Mouse (Mus musculus) c-Kit-positive CD71-positive TER-119-negative erythroid progenitor cells, embryonic 14.5 days (primary cell): ENCODE results near the gene Ccdc146.
"Not testable (repeated sequence)": the region's sequence is repeated elsewhere in the genome, so short reads cannot be mapped to it uniquely, and the experiment has no call there.

Experiments
- DNase-seq: peaks from one replicate; pipeline ENCODE4 v3.0.0-alpha.2; 2013; ENCODE audit warnings: low read depth

The Ccdc146 gene

GRCm38 (mm10) chr5:21329672-21330665 is 94.5 kb downstream of the Ccdc146 start:
- no peak for DNase-seq

- DNase-seq = no peak
These were observed 95.9 kb downstream of the Ccdc146 start for GRCm38 (mm10) chr5:21328560-21328959.

- DNase-seq = peak; percentile 45
These were observed 98.0 kb downstream of the Ccdc146 start for GRCm38 (mm10) chr5:21326494-21326893.

GRCm38 (mm10) chr5:21320138-21320537 is 104.3 kb downstream of the Ccdc146 start:
- no peak for DNase-seq

GRCm38 (mm10) chr5:21314696-21315095 is 109.8 kb downstream of the Ccdc146 start:
- no peak for DNase-seq

GRCm38 (mm10) chr5:21307165-21307564 is 117.3 kb downstream of the Ccdc146 start:
- DNase-seq = no peak

GRCm38 (mm10) chr5:21301011-21301410 is 123.5 kb downstream of the Ccdc146 start:
- DNase-seq = no peak

GRCm38 (mm10) chr5:21300058-21300457 is 124.4 kb downstream of the Ccdc146 start:
- DNase-seq = no peak

- DNase-seq = no peak
These were observed 125.3 kb downstream of the Ccdc146 start for GRCm38 (mm10) chr5:21299076-21299755.

GRCm38 (mm10) chr5:21295683-21296082 is 128.8 kb downstream of the Ccdc146 start:
- DNase-seq = no peak

- no peak for DNase-seq
These were observed 133.9 kb downstream of the Ccdc146 start for GRCm38 (mm10) chr5:21290594-21290993.

- no peak for DNase-seq
These were observed 135.6 kb downstream of the Ccdc146 start for GRCm38 (mm10) chr5:21288658-21289435.

GRCm38 (mm10) chr5:21283356-21284062 is 141.0 kb downstream of the Ccdc146 start:
- no peak for DNase-seq

GRCm38 (mm10) chr5:21277685-21278084 is 146.8 kb downstream of the Ccdc146 start:
- DNase-seq = not testable (repeated sequence)

GRCm38 (mm10) chr5:21271386-21272354 is 152.8 kb downstream of the Ccdc146 start:
- no peak for DNase-seq

GRCm38 (mm10) chr5:21270756-21271155 is 153.7 kb downstream of the Ccdc146 start:
- DNase-seq = no peak

- DNase-seq = no peak
These were observed 155.0 kb downstream of the Ccdc146 start for GRCm38 (mm10) chr5:21269446-21269845.

GRCm38 (mm10) chr5:21267090-21267489 is 157.4 kb downstream of the Ccdc146 start:
- no peak for DNase-seq

GRCm38 (mm10) chr5:21265049-21265448 is 159.4 kb downstream of the Ccdc146 start:
- peak; percentile 53 for DNase-seq

GRCm38 (mm10) chr5:21264352-21265021 is 160.0 kb downstream of the Ccdc146 start:
- DNase-seq = no peak
